Mouse (Mus musculus) neural tube, postnatal 0 days (tissue): Measurements from ENCODE around the gene Hsf4. TPM values are rescaled to one million over a fixed set of nuclear protein-coding genes. Genes with fewer than 3 reads are reported as not detected.
A peak's percentile ranks its signal among the peaks of the same experiment; 100 is the strongest.

Experiments used
- microRNA counts: library from miRNA; unstranded; fragments of <30 nt; microRNA quantifications from one replicate; lab custom pipeline; 2015
- microRNA-seq: library from miRNA; unstranded; fragments of <30 nt; microRNA quantifications from one replicate; pipeline ENCODE4, GENCODE M21; 2016
- polyA plus RNA-seq: library from polyadenylated mRNA; unstranded; fragments of >200 nt; fragmentation: Nextera tagmentation; extraction: Ambion mirVana; gene quantifications from 2 replicates; pipeline ENCODE4 v1.2.1, GENCODE M21; 2015

Hsf4 gene
- 1.2 and 1.9 TPM in 2 replicates for polyA plus RNA-seq

GRCm38 (mm10) chr8:105269461-105269947 lies at the start of gene Hsf4:
Gene Hsf4, plus strand, starts transcription at chr8:105269801.

GRCm38 (mm10) chr8:105224413-105225271 lies 45.0 kb upstream of the Hsf4 start, which contains the start of gene D230025D16Rik:
Gene D230025D16Rik, plus strand, starts transcription at chr8:105225145.

GRCm38 (mm10) chr8:105254966-105255350 lies 14.6 kb upstream of the Hsf4 start, which contains the start of gene B3gnt9:
Gene B3gnt9, minus strand, starts transcription at chr8:105255153.

GRCm38 (mm10) chr8:105264024-105264982 lies 5.3 kb upstream of the Hsf4 start, which contains the start of the genes Tradd and Fbxl8:
Gene Tradd, minus strand, starts transcription at chr8:105264609.
Gene Fbxl8, plus strand, starts transcription at chr8:105264648.

GRCm38 (mm10) chr8:105275840-105276239 lies 6.2 kb downstream of the Hsf4 start, which contains the start of gene Nol3:
Gene Nol3, plus strand, starts transcription at chr8:105276140.

GRCm38 (mm10) chr8:105289805-105290460 lies 20.3 kb downstream of the Hsf4 start, which contains the start of gene 4931428F04Rik:
Gene 4931428F04Rik, minus strand, starts transcription at chr8:105289864.

GRCm38 (mm10) chr8:105295895-105296573 lies 26.4 kb downstream of the Hsf4 start, which contains the start of gene Exoc3l:
Gene Exoc3l, minus strand, starts transcription at chr8:105296101.

GRCm38 (mm10) chr8:105297511-105298192 lies 28.1 kb downstream of the Hsf4 start, which contains the start of gene E2f4:
Gene E2f4, plus strand, starts transcription at chr8:105297663.

GRCm38 (mm10) chr8:105305211-105306145 lies 35.9 kb downstream of the Hsf4 start, which contains the start of gene Elmo3:
Gene Elmo3, plus strand, starts transcription at chr8:105305601.

MicroRNAs encoded within 50 kb of the gene (microRNA counts, 519-probe panel; counts per million panel counts)
- 3,728 counts per million, percentile 29 among the panel's probes with 10 or more counts for microRNA mmu-miR-328 (lab: Ali Mortazavi, UCI)

Small RNA genes within 50 kb of the gene (microRNA-seq; reads per million reads assigned to microRNA genes)
- gene Gm27320 (not detected), gene Mir328 (409 reads per million, percentile 65 among the genes with 10 or more reads in this experiment)

Other genes with a start within 250 kb of the Hsf4 start
- not detected in 2 replicates for gene Ces3a, start 221.2 kb upstream of the Hsf4 start, polyA plus RNA-seq
- not detected in 2 replicates for gene Ces3b, start 186.0 kb upstream of the Hsf4 start, polyA plus RNA-seq
- gene Ces4a, start 138.0 kb upstream of the Hsf4 start, polyA plus RNA-seq, result 0.14 and 0.15 TPM in 2 replicates
- gene Cbfb, start 99.1 kb upstream of the Hsf4 start, polyA plus RNA-seq, result 30.7 and 34.8 TPM in 2 replicates
- 19.1 and 19.5 TPM in 2 replicates for gene D230025D16Rik, start 44.7 kb upstream of the Hsf4 start, polyA plus RNA-seq
- gene B3gnt9, start 14.6 kb upstream of the Hsf4 start, polyA plus RNA-seq, result 13.8 and 15.8 TPM in 2 replicates
- gene Tradd, start 5.2 kb upstream of the Hsf4 start, polyA plus RNA-seq, result 13.8 and 16.2 TPM in 2 replicates
- gene Fbxl8, start 5.2 kb upstream of the Hsf4 start, polyA plus RNA-seq, result 1.9 and 2.9 TPM in 2 replicates
- 9.1 and 9.4 TPM in 2 replicates for gene Nol3, start 6.3 kb downstream of the Hsf4 start, polyA plus RNA-seq
- gene 4931428F04Rik, start 20.1 kb downstream of the Hsf4 start, polyA plus RNA-seq, result 53.4 and 66.4 TPM in 2 replicates
- 6.0 and 8.7 TPM in 2 replicates for gene Exoc3l, start 26.3 kb downstream of the Hsf4 start, polyA plus RNA-seq
- 29.8 and 32.5 TPM in 2 replicates for gene E2f4, start 27.9 kb downstream of the Hsf4 start, polyA plus RNA-seq
- gene Elmo3, start 35.8 kb downstream of the Hsf4 start, polyA plus RNA-seq, result 0.76 and 1.2 TPM in 2 replicates
- 1.1 and 1.2 TPM in 2 replicates for gene Lrrc29, start 56.5 kb downstream of the Hsf4 start, polyA plus RNA-seq
- gene Tmem208, start 56.6 kb downstream of the Hsf4 start, polyA plus RNA-seq, result 162 and 168 TPM in 2 replicates
- 0.65 and 1.3 TPM in 2 replicates for gene Fhod1, start 78.2 kb downstream of the Hsf4 start, polyA plus RNA-seq
- 10.0 and 13.8 TPM in 2 replicates for gene Slc9a5, start 79.0 kb downstream of the Hsf4 start, polyA plus RNA-seq
- gene Plekhg4, start 103.5 kb downstream of the Hsf4 start, polyA plus RNA-seq, result 1.3 and 2.0 TPM in 2 replicates
- gene Kctd19, start 143.7 kb downstream of the Hsf4 start, polyA plus RNA-seq, result not detected in 2 replicates
- 0.53 and 0.54 TPM in 2 replicates for gene Lrrc36, start 143.8 kb downstream of the Hsf4 start, polyA plus RNA-seq
- gene Tppp3, start 201.7 kb downstream of the Hsf4 start, polyA plus RNA-seq, result 263 and 304 TPM in 2 replicates
- 33.4 and 36.8 TPM in 2 replicates for gene Zdhhc1, start 227.1 kb downstream of the Hsf4 start, polyA plus RNA-seq
- 0.45 and 0.53 TPM in 2 replicates for gene Hsd11b2, start 249.0 kb downstream of the Hsf4 start, polyA plus RNA-seq